Mouse (Mus musculus): ENCODE results near the gene Dab2ip.

- TF ChIP-seq CTCF (IDR thresholded peaks at IDR 0.05; ENCODE audit: low read depth, low read length) (no peak), TAL1 (conservative IDR thresholded peaks at IDR 0.05; ENCODE audit: low read depth, low read length) (no peak), GATA1 (IDR thresholded peaks at IDR 0.05; ENCODE audit: borderline replicate concordance, low read length) (no peak)
These were observed 118.1 kb downstream of the Dab2ip start for GRCm38 (mm10) chr2:35676075-35676665.

Data from G1E (cell line).